Mouse (Mus musculus) embryonic fibroblast, embryonic 13.5 days (primary cell): ENCODE measurements around the gene Preb.

Source experiments
- CTCF ChIP-seq: IDR thresholded peaks from 2 replicates; pipeline ENCODE4 v1.5.1; 2011; ENCODE audit warnings: mild to moderate bottlenecking, control low read depth, low read length, moderate library complexity, borderline replicate concordance; ENCODE audit not compliant: insufficient read depth
- POLR2A ChIP-seq: IDR thresholded peaks from 2 replicates; pipeline ENCODE4 v1.6.1; 2011; ENCODE audit warnings: low read depth, mild to moderate bottlenecking, control low read depth, low read length, moderate library complexity

DNA sequence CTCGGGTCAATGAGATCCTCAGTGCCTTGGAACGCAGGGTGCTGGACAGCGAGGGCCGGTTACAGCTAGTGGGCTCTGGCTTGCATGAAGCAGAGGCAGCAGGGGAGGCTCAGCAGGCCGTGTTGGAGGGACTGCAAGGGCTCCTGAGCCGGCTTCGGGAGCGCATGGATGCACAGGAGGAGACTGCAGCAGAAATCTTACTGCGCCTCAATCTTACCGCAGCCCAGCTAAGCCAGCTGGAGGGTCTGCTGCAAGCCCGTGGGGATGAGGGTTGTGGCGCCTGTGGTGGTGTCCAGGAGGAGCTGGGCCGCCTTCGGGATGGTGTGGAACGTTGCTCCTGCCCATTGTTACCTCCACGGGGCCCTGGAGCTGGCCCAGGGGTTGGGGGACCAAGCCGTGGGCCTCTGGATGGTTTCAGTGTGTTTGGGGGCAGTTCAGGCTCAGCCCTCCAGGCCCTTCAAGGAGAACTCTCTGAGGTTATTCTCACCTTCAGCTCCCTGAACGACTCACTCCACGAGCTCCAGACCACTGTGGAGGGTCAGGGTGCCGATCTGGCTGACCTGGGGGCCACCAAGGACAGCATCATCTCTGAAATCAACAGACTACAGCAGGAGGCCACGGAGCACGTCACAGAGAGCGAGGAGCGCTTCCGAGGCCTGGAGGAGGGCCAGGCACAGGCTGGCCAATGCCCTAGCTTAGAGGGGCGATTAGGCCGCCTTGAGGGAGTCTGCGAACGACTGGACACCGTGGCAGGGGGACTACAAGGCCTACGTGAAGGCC lies 42.1 kb downstream of the Preb start:
- TF ChIP-seq POLR2A (no peak), CTCF (no peak)
